Mouse (Mus musculus): Measurements from ENCODE around the gene C1qtnf12.

Gene C1qtnf12

DNA sequence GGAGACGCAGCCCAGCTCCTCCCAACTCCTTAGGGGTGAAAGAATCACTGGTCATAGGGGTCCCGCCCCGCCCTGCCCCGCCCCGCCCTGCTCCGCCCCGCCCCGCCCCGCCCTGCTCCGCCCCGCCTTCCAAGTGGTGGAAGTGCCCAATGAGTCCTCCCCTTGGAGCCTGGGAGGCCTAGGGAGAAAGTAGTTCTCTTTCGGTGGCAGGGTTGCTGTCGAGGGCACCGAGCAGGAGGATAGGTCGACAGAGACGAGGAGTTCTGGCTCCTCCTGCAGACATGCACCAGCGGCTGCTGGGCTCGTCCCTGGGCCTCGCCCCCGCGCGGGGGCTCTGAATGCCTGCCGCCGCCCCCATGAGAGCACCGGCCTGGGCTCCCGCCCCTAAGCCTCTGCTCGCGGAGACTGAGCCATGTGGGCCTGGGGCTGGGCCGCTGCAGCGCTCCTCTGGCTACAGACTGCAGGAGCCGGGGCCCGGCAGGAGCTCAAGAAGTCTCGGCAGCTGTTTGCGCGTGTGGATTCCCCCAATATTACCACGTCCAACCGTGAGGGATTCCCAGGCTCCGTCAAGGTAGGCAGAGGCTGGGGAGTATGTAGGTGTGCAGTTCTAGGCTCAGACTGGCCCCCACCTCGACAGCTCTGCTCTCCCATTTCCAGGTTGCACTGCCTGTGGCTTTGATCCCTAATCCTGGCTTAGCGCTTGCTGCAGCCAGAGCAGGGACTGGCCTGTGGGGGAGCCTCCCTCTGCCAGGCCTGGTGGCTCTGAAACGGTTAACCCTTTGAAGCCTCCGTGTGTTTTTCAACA is at the start of gene C1qtnf12:
Gene C1qtnf12, plus strand, starts transcription at position 152 of the 805 bp plus-strand sequence.
- peak; percentile 20 to 43 for DNase-seq

DNA sequence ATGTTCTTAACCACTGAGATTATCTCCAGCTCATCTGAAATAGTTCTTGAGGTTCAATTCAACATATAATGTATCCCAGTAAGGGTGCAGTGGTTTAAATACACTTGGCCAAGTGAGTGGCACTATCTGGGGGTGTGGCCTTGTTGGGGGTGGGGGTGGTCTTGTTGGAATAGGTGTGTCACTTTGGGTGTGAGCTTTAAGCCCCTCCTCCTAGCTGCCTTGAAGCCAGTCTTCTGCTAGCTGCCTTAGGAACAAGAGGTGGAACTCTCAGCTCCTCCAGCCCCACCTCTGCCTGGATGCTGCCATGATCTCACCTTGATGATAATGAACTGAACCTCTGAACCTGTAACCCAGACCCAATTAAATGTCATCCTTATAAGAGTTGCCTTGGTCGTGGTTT is 30.1 kb upstream of the C1qtnf12 start:
- no peak for DNase-seq

- DNase-seq, result peak in 1 of 2 experiments; percentile 11
These were observed 19.1 kb upstream of the C1qtnf12 start for GRCm38 (mm10) chr4:155943049-155943452.

DNA sequence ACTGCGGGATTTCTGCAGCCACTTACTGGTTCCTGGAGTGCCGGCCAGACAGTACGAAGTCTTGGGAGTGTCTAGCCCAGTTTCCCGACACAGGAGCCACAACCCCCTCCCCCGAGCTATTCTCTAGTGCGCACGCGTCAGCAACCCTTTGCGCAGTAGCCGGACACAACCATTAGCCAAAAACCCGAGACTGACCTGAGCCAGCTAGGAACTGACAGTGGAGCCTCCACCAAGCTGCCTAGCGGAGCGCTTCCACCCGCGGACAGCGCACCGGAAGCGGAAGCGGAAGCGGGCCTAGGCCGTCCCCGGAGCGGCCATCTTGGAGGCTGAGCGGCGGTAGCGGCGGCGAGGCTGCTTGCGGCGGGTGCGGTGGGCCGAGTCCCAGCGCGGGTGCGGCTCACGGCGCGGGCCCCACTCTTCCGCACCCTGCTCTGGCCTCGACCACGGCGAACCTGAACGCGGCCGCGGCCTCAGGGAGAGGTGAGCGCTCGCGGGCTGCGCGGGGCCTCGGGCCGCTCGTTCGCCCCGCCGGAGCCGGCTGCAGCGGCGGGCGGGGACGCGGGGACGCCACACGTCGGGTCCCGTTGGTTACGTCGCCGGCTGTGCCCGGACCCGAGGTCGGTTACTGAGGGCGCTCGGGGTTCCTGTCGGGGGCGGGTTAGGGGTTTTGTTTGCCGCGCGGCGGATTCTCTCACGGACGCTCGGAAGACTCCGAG is 18.4 kb upstream of the C1qtnf12 start, which contains the start of gene Ube2j2:
Gene Ube2j2, plus strand, starts transcription at position 298 of the 716 bp plus-strand sequence.
- DNase-seq, result peak; percentile 90 to 92

- peak in 1 of 2 experiments; percentile 28 for DNase-seq
These were observed 17.8 kb upstream of the C1qtnf12 start for GRCm38 (mm10) chr4:155944271-155944670.

GRCm38 (mm10) chr4:155947094-155947493 is 15.0 kb upstream of the C1qtnf12 start:
- DNase-seq, result no peak

DNA sequence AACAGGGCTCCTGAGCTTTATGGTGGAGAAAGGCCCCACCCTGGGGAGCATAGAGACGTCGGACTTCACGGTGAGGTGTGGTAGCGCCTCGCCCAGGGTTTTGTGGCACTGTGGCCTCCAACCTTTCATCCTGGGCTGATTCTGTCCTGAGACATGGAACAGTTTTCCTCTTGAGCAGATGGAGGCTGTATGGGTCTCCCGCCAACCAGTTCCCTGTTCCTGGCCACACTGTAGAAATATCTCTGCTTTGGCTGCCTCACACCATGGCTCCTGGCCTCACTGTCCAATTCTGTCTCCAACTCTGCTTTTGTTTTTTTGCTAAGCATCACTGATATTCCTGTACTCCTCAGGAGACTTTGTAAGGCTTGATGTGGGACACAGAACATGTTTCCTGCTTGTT is 6.6 kb upstream of the C1qtnf12 start:
- no peak for DNase-seq

- DNase-seq, result peak; percentile 69 to 70
These were observed 2.8 kb upstream of the C1qtnf12 start for GRCm38 (mm10) chr4:155959275-155959674.

- DNase-seq, result no peak
These were observed 988 bp downstream of the C1qtnf12 start for GRCm38 (mm10) chr4:155963106-155963505.

DNA sequence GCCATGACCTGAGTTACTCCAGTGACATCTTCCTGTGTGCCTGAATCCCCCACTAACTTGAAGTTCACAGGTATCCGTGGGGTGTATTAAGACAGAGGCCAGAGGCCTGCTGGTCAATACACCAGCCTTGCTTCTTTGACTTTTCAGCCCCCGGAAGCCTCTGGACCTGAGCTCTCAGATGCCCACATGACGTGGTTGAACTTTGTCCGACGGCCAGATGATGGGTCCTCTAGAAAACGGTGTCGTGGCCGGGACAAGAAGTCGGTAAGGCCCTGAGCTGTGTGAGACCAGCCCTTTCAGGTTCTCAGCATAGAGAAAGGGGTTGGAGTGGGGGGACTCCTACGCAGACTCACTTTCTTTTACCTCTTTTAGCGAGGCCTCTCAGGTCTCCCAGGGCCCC is 2.3 kb downstream of the C1qtnf12 start:
- no peak for DNase-seq

- DNase-seq, result no peak
These were observed 7.0 kb downstream of the C1qtnf12 start for GRCm38 (mm10) chr4:155969043-155969653.

GRCm38 (mm10) chr4:155970286-155970685 is 8.2 kb downstream of the C1qtnf12 start:
- DNase-seq, result no peak

DNA sequence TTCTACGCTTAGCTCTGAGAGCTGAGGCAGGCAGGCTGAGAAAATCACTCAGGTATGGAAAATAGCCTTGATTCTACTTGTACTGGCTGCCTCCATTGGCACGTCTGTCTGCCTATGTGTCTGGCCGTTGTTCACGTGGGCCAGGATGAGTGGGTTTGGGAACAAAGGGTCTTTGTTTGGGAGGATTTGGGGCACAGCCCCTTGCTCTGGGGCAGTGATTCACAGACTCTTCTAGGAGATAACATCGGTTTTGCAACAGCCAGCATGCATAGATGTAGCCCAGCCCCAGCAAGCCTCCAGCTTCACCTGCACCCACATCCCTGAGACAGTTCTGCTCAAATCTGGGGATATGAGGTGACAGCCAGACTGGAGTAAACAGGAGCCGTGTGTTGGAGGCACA is 10.5 kb downstream of the C1qtnf12 start:
- no peak for DNase-seq

DNA sequence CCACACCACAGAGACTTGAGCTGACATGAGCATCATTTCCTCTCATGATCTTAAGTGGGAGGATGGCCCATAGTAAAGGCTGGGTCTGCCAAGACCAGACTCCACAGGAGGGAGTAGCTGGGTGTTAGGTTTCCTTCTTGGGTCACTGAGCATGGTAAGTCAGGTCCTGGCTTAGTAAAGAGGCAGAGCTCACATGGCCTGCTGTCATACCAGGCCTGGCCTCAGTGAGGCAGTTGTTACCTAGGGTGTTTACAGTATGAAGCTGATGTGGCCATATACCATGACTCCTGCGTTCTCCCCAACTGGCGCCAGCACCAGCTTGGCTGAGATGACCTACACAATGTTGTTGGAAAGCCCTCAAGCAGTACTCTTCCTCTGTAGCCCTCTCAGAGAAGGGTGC is 11.1 kb downstream of the C1qtnf12 start:
- no peak for DNase-seq

- DNase-seq, result no peak
These were observed 19.4 kb downstream of the C1qtnf12 start for GRCm38 (mm10) chr4:155981436-155982082.

- DNase-seq, result no peak
These were observed 21.7 kb downstream of the C1qtnf12 start for GRCm38 (mm10) chr4:155983788-155984187.

- DNase-seq, result no peak
These were observed 29.2 kb downstream of the C1qtnf12 start for GRCm38 (mm10) chr4:155991211-155991907.

DNA sequence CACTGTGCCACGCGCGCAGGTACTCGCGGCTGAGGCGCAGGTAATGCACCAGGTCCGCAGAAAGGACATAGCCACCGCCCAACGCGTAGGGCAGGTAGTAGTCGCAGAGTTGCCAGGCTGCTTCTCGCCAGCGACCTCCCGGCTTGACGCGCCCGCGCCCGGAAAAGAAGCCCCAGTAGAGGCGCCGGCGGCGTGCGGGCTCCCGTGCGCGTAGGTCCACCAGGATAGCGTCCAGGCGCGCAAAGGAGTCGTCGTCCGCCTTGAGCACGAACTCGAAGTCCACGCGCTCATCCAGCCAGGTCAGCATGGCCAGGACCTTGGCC is 29.8 kb downstream of the C1qtnf12 start:
- DNase-seq, result no peak

DNA sequence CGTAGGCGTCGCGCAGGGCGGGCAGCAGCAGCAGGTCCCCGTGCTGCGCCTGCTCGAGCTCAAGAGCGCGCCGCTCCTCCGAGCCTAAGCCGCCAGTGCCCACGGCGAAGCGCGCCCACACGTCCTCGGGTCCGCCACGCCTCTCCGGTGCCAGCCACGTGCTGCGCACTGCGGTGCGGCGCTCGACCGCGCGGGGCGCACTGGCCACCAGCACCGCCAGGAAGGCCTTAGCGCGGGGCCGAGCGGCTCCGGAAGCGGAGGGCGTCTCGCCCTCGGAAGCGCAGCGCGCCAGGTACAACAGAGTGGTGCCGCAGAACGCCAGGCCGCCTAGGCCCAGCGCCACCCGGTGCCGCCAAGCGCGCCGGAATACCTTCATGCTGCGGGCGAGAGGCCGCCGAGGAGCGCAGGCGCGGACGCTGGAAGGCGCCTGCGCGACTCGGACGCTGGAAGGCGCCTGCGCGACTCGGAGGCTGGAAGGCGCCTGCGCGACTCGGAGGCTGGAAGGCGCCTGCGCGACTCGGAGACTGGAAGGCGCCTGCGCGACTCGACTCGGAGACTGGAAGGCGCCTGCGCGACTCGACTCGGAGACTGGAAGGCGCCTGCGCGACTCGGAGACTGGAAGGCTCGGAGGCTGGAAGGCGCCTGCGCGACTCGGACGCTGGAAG is 30.3 kb downstream of the C1qtnf12 start, which contains the start of the genes B3galt6 and Sdf4:
Gene B3galt6, minus strand, starts transcription at position 409 of the 665 bp plus-strand sequence.
Gene Sdf4, plus strand, starts transcription at position 632 of the 665 bp plus-strand sequence.
- peak in 1 of 2 experiments; percentile 86 for DNase-seq

GRCm38 (mm10) chr4:155992906-155993547 is 30.9 kb downstream of the C1qtnf12 start:
- DNase-seq, result peak; percentile 94 to 97

- DNase-seq, result no peak
These were observed 31.5 kb downstream of the C1qtnf12 start for GRCm38 (mm10) chr4:155993606-155994005.

Measured in thymus, postnatal 36 days (tissue).